Mouse (Mus musculus) E14TG2a.4 (cell line): Measurements from ENCODE around the gene Ttc16.

Experiments used
- CTCF ChIP-seq: conservative IDR thresholded peaks from 2 replicates; pipeline ENCODE4 v1.5.1; 2014; ENCODE audit warnings: low read length
- NANOG ChIP-seq: IDR thresholded peaks from 2 replicates; pipeline ENCODE4 v1.6.1; 2014; ENCODE audit warnings: borderline replicate concordance, low read length, mixed read lengths
- POU5F1 ChIP-seq: IDR thresholded peaks from 2 replicates; pipeline ENCODE4 v1.6.1; 2014; ENCODE audit warnings: low read length, borderline replicate concordance

DNA sequence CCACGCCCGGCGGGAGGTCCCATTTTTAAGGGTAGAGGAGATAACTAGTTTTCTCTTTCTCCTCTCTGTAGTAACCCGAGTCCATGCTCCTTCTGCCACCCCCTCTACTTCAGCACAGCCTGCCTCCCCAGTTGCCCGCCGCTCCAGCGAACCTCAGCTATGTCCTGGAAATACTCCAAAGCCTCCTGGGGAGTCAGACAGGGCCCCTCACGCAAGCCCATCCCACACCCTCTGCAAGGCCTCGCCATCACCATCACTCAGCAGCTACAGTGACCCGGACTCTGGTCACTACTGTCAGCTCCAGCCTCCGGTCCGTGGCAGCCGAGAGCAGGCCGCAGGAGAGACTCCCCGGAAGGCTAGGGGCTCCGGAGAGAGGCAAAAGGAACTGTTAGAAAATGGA, 26.4 kb downstream of the Ttc16 start:
- TF ChIP-seq CTCF, result no peak
- no peak for TF ChIP-seq NANOG
- TF ChIP-seq POU5F1, result no peak
